Mouse (Mus musculus) cerebellum, adult (tissue): ENCODE data around the gene Ahcyl2.
A peak's percentile ranks its signal among the peaks of the same experiment; 100 is the strongest.

Experiments
- ATAC-seq: cut with Nextera tagmentation; 2 replicates; pipeline ENCODE4 v1.9.2; 2017; ENCODE audit warnings: mild to moderate bottlenecking, moderate library complexity, mixed read lengths; ENCODE audit not compliant: insufficient number of reproducible peaks, low FRiP score, low TSS enrichment

The Ahcyl2 gene

GRCm38 (mm10) chr6:29847643-29848166 lies 79.9 kb downstream of the Ahcyl2 start:
- no peak for ATAC-seq

- no peak for ATAC-seq
Observed at GRCm38 (mm10) chr6:29848808-29849207, 81.0 kb downstream of the Ahcyl2 start.

GRCm38 (mm10) chr6:29850096-29850495 lies 82.3 kb downstream of the Ahcyl2 start:
- no peak for ATAC-seq

GRCm38 (mm10) chr6:29850747-29851146 lies 82.9 kb downstream of the Ahcyl2 start:
- ATAC-seq, result no peak

- ATAC-seq, result no peak
Observed at GRCm38 (mm10) chr6:29851873-29852272, 84.1 kb downstream of the Ahcyl2 start.

- ATAC-seq, result peak; percentile 64; the same call in 1 of the 2 replicates
Observed at GRCm38 (mm10) chr6:29853213-29853899, 85.5 kb downstream of the Ahcyl2 start.

- no peak; the same call in 1 of the 2 replicates for ATAC-seq
Observed at GRCm38 (mm10) chr6:29853900-29854390, 86.1 kb downstream of the Ahcyl2 start.

GRCm38 (mm10) chr6:29858619-29859018 lies 90.8 kb downstream of the Ahcyl2 start:
- ATAC-seq, result no peak

- no peak for ATAC-seq
Observed at GRCm38 (mm10) chr6:29859344-29859743, 91.5 kb downstream of the Ahcyl2 start.

- ATAC-seq, result peak; percentile 36; the same call in 1 of the 2 replicates
Observed at GRCm38 (mm10) chr6:29860238-29860637, 92.4 kb downstream of the Ahcyl2 start.

- no peak for ATAC-seq
Observed at GRCm38 (mm10) chr6:29864926-29865325, 97.1 kb downstream of the Ahcyl2 start.

- no peak for ATAC-seq
Observed at GRCm38 (mm10) chr6:29866935-29867724, 99.3 kb downstream of the Ahcyl2 start.

- no peak for ATAC-seq
Observed at GRCm38 (mm10) chr6:29868341-29868895, 100.6 kb downstream of the Ahcyl2 start.

GRCm38 (mm10) chr6:29873654-29874053 lies 105.8 kb downstream of the Ahcyl2 start:
- ATAC-seq, result no peak

GRCm38 (mm10) chr6:29875576-29875975 lies 107.8 kb downstream of the Ahcyl2 start:
- no peak for ATAC-seq

GRCm38 (mm10) chr6:29876782-29877181 lies 109.0 kb downstream of the Ahcyl2 start:
- no peak for ATAC-seq

GRCm38 (mm10) chr6:29879579-29879978 lies 111.8 kb downstream of the Ahcyl2 start:
- ATAC-seq, result no peak

- no peak for ATAC-seq
Observed at GRCm38 (mm10) chr6:29880796-29881195, 113.0 kb downstream of the Ahcyl2 start.

- no peak for ATAC-seq
Observed at GRCm38 (mm10) chr6:29881936-29882335, 114.1 kb downstream of the Ahcyl2 start.

- ATAC-seq, result no peak
Observed at GRCm38 (mm10) chr6:29882870-29883269, 115.1 kb downstream of the Ahcyl2 start.

- ATAC-seq, result no peak
Observed at GRCm38 (mm10) chr6:29891151-29891550, 123.3 kb downstream of the Ahcyl2 start.
